Mouse (Mus musculus) embryonic fibroblast, embryonic 13.5 days (primary cell): ENCODE data around the gene Nudt15. TPM values are rescaled to one million over a fixed set of nuclear protein-coding genes. Genes with fewer than 3 reads are reported as not detected.
"Not testable (repeated sequence)": the region's sequence is repeated elsewhere in the genome, so short reads cannot be mapped to it uniquely, and the experiment has no call there.

Experiments
- H3K27ac ChIP-seq: 2 replicates; pipeline ENCODE4 v1.5.1; 2012; ENCODE audit warnings: low read length, control low read depth, inconsistent platforms; ENCODE audit not compliant: insufficient read depth
- H3K4me1 ChIP-seq: 2 replicates; pipeline ENCODE4 v1.6.1; 2011; ENCODE audit warnings: low read length; ENCODE audit not compliant: control insufficient read depth, insufficient read depth
- H3K4me3 ChIP-seq: 2 replicates; pipeline ENCODE4 v1.5.1; 2011; ENCODE audit warnings: mild to moderate bottlenecking, control low read depth, low read length; ENCODE audit not compliant: insufficient read depth
- CTCF ChIP-seq: IDR thresholded peaks from 2 replicates; pipeline ENCODE4 v1.5.1; 2011; ENCODE audit warnings: mild to moderate bottlenecking, control low read depth, low read length, moderate library complexity, borderline replicate concordance; ENCODE audit not compliant: insufficient read depth
- POLR2A ChIP-seq: IDR thresholded peaks from 2 replicates; pipeline ENCODE4 v1.6.1; 2011; ENCODE audit warnings: low read depth, mild to moderate bottlenecking, control low read depth, low read length, moderate library complexity
- polyA plus RNA-seq: library from polyadenylated mRNA; stranded (reverse); fragments of >200 nt; gene quantifications from 2 replicates; pipeline ENCODE4 v1.2.4, GENCODE M21; 2011; ENCODE audit warnings: low read depth; ENCODE audit not compliant: missing spikeins, insufficient read length

Nudt15 gene
- 1.4 TPM in 2 replicates for polyA plus RNA-seq

DNA sequence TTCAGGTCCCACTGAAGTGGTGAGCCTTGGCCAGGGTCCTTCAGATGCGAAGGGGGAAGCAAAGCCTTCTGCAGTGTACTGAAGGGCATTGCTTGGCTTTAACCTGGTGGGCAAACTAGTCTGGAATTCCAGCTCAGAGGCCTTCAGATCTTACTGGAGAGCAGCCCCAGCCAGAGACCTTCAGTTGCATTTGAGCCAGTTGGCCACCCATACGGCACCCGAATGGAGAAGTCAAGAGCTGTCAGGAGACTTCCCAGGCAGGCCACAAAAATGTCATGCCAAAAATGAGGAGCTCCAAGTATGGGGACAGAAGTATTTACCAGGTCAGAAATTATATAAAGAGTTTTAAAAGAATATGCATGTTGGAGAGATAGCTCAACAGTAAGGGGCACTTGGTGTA lies at the start of gene Nudt15:
Gene Nudt15, minus strand, starts transcription at position 192 of the 400 bp plus-strand sequence.
- TF ChIP-seq CTCF (no peak), POLR2A (no peak)

GRCm38 (mm10) chr14:73592166-73592565 lies 44.1 kb upstream of the Nudt15 start:
- H3K27ac ChIP-seq: no peak overlapping the region
- no peaks in the 10 kb centered on the region for H3K4me1 ChIP-seq
- TF ChIP-seq CTCF (no peak), POLR2A (no peak)
- no peak overlapping the region for H3K4me3 ChIP-seq

More for the DNA sequence above, at the start of gene Nudt15:
- Histone ChIP-seq H3K4me3 (no peak within 1 kb of the TSS), H3K4me1 (no peaks in the 10 kb centered on the region), H3K27ac (no peak within 1 kb of the TSS)

GRCm38 (mm10) chr14:73588080-73588479 lies 40.0 kb upstream of the Nudt15 start:
- no peak overlapping the region for H3K27ac ChIP-seq
- no peaks in the 10 kb centered on the region for H3K4me1 ChIP-seq
- TF ChIP-seq POLR2A: no peak
- no peak for TF ChIP-seq CTCF
- H3K4me3 ChIP-seq: no peak overlapping the region

DNA sequence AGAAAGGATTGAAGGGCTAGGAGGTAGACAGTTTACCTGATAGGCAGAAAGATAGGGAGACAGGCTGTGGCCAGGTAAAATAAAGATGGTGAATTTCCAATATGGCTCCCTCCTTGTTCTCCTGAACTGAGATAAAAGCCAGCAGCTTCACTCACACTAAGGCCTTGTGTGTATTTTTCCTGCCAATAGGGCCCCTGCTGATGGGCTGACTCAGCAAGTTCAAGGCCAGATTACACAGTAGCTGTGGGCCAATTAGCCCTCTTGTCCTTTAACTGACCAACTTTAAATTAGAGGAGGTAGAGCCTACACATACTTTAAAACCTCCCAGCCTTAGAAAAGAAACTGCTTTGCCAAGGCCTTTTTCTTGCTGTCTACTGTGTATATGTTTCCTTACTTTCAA lies 28.3 kb upstream of the Nudt15 start:
- Histone ChIP-seq H3K27ac (no peak overlapping the region), H3K4me3 (no peak overlapping the region), H3K4me1 (no peaks in the 10 kb centered on the region)
- TF ChIP-seq POLR2A: no peak
- no peak for TF ChIP-seq CTCF

DNA sequence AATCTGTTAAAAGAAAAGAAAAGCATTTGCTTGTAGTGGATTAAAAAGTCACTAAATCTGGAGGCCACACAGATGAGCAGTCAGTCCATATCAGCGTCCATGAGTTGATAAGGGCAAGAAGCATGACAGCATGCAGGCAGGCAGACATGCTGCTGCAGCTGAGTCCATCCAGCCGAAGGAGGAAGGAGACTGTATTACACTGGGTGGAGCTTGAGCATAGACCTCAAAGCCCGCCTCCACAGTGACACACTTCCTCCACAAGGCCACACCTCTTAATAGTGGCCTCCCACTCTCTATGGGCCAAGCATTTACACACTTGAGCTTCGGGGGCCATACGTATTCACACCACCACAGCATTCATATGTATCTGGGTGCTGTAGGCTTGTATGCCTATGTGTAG lies 26.0 kb upstream of the Nudt15 start:
- Histone ChIP-seq H3K4me1 (no peaks in the 10 kb centered on the region), H3K4me3 (no peak overlapping the region)
- no peak for TF ChIP-seq CTCF
- no peak for TF ChIP-seq POLR2A

GRCm38 (mm10) chr14:73571143-73571542 lies 23.1 kb upstream of the Nudt15 start:
- Histone ChIP-seq H3K27ac (no peak overlapping the region), H3K4me1 (no peaks in the 10 kb centered on the region), H3K4me3 (no peak overlapping the region)
- TF ChIP-seq POLR2A: no peak

More for the DNA sequence above, 26.0 kb upstream of the Nudt15 start:
- no peak overlapping the region for H3K27ac ChIP-seq

DNA sequence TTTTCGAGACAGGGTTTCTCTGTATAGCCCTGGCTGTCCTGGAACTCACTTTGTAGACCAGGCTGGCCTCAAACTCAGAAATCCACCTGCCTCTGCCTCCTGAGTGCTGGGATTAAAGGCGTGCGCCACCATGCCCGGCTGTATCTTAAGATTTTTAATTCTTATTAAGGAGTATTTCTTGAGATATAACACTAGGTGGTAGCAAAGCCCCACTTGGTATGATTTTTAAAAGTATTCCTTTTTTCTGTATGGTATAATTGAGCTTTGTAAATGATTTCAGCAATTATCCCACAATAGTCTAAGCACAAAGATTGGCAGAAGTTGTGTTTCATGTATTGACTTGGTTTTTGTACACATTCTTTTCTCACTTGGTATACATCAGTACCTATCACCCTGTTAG lies 21.8 kb upstream of the Nudt15 start:
- not testable (repeated sequence) for H3K4me1 ChIP-seq, H3K27ac ChIP-seq, H3K4me3 ChIP-seq

GRCm38 (mm10) chr14:73553122-73553696 lies 5.2 kb upstream of the Nudt15 start:
- Histone ChIP-seq H3K27ac (no peak overlapping the region), H3K4me3 (peak overlapping the region; percentile 98)
- TF ChIP-seq CTCF (no peak), POLR2A (no peak)

DNA sequence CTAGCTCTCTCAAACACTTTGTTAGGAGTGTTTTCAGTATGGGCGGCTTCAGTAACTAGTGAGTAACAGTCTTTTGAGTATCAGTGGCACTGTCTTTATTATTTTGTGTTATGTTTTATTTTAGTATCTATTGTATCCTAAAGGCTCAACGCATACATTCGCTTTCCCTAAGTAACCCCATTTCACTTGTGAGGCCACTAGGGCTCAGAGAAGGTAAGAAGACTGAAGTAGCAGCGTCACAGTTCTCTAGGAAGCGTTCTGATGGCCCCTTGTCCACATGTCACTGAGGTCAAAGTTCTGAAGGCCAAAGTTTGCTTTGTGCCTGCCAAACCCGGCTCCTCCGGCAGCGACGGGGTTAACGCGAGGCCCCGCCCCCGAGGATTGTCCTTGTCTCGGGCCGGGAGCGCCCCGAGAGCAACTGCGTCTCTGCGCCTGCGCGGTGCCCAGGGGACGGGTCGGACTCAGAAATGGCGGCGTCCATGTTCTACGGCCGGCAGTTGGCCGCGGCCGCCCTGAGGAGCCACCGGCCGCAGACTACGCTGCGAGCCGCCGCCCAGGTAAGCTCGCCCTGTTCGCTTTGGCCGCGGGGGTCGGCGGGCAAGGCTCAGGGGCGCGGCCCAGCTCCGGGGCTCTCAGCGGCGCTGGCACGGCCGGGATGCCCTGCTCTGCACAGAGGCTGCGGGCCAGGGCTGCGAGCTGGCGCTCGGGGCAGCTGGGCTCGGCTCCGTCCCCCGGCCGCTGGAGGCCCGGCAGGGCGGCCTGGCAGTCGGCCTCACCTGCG lies 4.5 kb upstream of the Nudt15 start:
- TF ChIP-seq POLR2A (peak; percentile 89), CTCF (no peak)
- no peaks in the 10 kb centered on the region for H3K4me1 ChIP-seq
- H3K27ac ChIP-seq: no peak overlapping the region
- H3K4me3 ChIP-seq: peak overlapping the region; percentile 98

More at GRCm38 (mm10) chr14:73553122-73553696, 5.2 kb upstream of the Nudt15 start:
- H3K4me1 ChIP-seq: no peaks in the 10 kb centered on the region

DNA sequence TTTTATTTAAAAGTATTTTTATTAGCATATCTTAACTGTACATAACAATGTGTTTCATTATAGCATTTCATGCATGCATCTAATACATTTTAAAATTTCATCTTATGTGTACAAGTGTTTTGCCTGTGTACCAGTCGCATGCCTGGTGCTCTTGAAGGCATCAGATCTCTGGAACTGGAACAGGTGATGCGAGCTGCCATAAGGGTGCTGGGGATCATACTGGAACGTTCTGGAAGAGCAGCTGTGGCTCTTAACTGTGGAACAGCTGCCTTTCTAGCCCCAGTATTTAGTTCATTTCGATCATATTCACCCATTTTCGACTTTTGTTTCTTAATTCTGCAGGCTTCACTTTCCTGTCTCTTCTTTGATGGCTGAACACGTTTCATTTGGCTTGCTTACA lies 3.1 kb upstream of the Nudt15 start:
- no peak overlapping the region for H3K27ac ChIP-seq
- H3K4me1 ChIP-seq: no peaks in the 10 kb centered on the region
- H3K4me3 ChIP-seq: no peak overlapping the region
- TF ChIP-seq CTCF (no peak), POLR2A (no peak)

DNA sequence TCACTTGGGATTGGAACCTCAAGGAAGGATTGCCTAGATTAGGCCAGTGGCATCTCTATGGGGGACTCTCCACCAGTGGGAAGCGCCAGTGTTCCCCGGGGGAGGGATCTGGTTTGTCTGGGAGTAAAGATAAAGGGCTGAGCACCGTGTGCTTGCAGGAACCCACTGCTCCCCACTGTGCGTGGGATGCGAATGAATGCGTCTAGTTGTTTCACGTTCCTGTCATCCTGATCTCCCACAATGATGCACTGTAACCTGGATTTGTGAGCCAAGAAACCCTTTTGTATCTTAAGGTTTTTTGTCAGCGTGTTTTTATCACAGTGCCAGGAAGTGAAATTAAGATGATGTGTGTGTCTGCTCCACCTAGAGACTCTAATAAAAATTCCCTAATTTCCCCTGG lies 2.7 kb upstream of the Nudt15 start:
- Histone ChIP-seq H3K4me3 (no peak overlapping the region), H3K4me1 (no peaks in the 10 kb centered on the region), H3K27ac (no peak overlapping the region)
- no peak for TF ChIP-seq POLR2A
- no peak for TF ChIP-seq CTCF
